Mouse (Mus musculus) hindbrain, postnatal 0 days (tissue): ENCODE measurements around the gene Ntm. TPM values are rescaled to one million over a fixed set of nuclear protein-coding genes. Genes with fewer than 3 reads are reported as not detected.

Experiments
- ATAC-seq: fragments of 200-750 bp; cut with Nextera tagmentation; 2 replicates; pipeline ENCODE4 v1.8.0; 2017; ENCODE audit warnings: mild to moderate bottlenecking, moderate TSS enrichment, moderate library complexity
- DNase-seq: peaks from one replicate; pipeline ENCODE4 v3.0.0-alpha.2; 2015; ENCODE audit warnings: low spot score
- H3K27ac ChIP-seq: fragments of 300-500 bp; sonication (generic); 2 replicates; pipeline ENCODE4 v1.5.1; 2014; ENCODE audit warnings: mild to moderate bottlenecking
- H3K27me3 ChIP-seq: fragments of 300-500 bp; sonication (generic); 2 replicates; pipeline ENCODE4 v1.6.1; 2014; ENCODE audit warnings: low read length, mixed read lengths; ENCODE audit not compliant: insufficient read depth
- H3K36me3 ChIP-seq: fragments of 300-500 bp; sonication (generic); 2 replicates; pipeline ENCODE4 v1.6.1; 2014; ENCODE audit warnings: low read length, mixed read lengths; ENCODE audit not compliant: insufficient read depth
- H3K4me1 ChIP-seq: fragments of 300-500 bp; sonication (generic); 2 replicates; pipeline ENCODE4 v1.6.1; 2014; ENCODE audit warnings: antibody characterized with exemption, low read length, mixed read lengths; ENCODE audit not compliant: insufficient read depth
- H3K4me2 ChIP-seq: fragments of 300-500 bp; sonication (generic); 2 replicates; pipeline ENCODE4 v1.6.1; 2014; ENCODE audit warnings: low read depth, mild to moderate bottlenecking, low read length, moderate library complexity, mixed read lengths
- H3K4me3 ChIP-seq: fragments of 300-500 bp; sonication (generic); 2 replicates; pipeline ENCODE4 v1.5.1; 2014; ENCODE audit warnings: low read length
- H3K9ac ChIP-seq: fragments of 300-500 bp; sonication (generic); replicated peaks from 2 replicates; pipeline ENCODE4 v1.6.1; 2014; ENCODE audit warnings: mild to moderate bottlenecking, low read length, moderate library complexity, mixed read lengths
- H3K9me3 ChIP-seq: fragments of 300-500 bp; sonication (generic); 2 replicates; pipeline ENCODE4 v1.6.1; 2016; ENCODE audit warnings: low read length, mixed read lengths
- CTCF ChIP-seq: IDR thresholded peaks from 2 replicates; pipeline ENCODE4 v1.5.1; 2016; ENCODE audit warnings: antibody characterized with exemption, control low read depth, low read depth
- WGBS: fragments of 180-500 bp; shearing (Covaris S2); extraction: QIAGEN DNeasy Blood & Tissue Kit; methylation state at CpG from one replicate; pipeline ENCODE4 v1.1.7; 2014; 5-methylcytosine and 5-hydroxymethylcytosine counted together
- polyA plus RNA-seq: library from polyadenylated mRNA; unstranded; fragments of >200 nt; fragmentation: Nextera tagmentation; extraction: Ambion mirVana; gene quantifications from 2 replicates; pipeline ENCODE4 v1.2.1, GENCODE M21; 2015
- total RNA-seq: library from RNA; depleted of rRNA; stranded (reverse); fragments of >200 nt; gene quantifications from 2 replicates; pipeline ENCODE4 v1.2.3, GENCODE M21; 2014

Ntm gene
- total and polyA plus RNA-seq, 2 experiments from 2014 or later: 208 to 268 TPM

DNA sequence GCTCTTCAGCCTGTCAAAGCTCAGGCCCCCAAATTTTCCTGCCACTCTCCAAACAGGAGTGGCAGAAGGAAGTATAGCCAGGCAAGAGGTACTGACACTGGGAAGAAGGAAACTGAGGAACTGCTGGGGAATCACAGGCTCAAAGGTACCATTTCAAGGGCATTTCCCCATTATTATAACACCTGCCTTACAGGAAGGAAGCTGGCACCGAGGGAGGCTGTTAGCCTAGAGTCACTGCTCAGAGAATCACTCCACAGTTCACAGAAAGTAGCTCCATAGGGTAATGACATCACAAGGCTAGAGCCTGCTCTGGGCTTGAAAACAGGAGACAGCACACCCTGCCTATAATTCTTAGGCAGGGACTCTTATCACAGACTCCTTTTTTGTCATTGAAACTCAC lies 643.7 kb downstream of the Ntm start:
- Histone ChIP-seq H3K9ac (no peak overlapping the region), H3K4me1 (peaks cover 20% of the 10 kb centered on the region; the same call in 1 of the 2 replicates), H3K27ac (no peak overlapping the region), H3K9me3 (no peaks in the 10 kb centered on the region), H3K27me3 (no peaks in the 10 kb centered on the region), H3K4me3 (no peak overlapping the region), H3K4me2 (no peak overlapping the region), H3K36me3 (no peaks in the 10 kb centered on the region)
- WGBS: 45% methylated on average over 1 of the region's 1 CpGs
- ATAC-seq: no peak
- TF ChIP-seq CTCF: no peak
- DNase-seq: no peak

DNA sequence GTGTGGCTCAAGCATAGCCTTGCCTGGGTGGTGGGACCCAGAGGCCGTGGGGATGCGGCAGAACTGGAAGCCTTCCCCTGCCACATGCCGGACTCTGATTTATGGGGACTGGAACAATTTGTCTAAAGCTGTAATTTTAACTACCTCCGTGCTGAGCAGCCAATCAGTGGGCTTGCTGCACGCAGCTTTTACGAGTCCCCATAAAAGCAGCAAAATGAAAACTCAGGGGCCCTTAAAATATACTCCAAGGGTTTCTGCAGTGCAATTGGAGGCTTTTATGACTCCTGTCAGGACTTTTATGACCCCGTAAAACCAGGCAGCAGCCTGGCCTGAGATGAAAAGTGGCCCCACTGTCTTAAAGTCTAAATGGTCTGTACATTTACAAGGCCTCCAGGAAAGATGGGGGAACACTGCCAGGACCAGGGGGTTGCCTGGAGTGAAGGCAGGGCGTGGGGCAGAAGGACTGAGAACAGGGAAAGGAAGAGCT lies 644.2 kb downstream of the Ntm start:
- Histone ChIP-seq H3K9ac (no peak overlapping the region), H3K9me3 (no peaks in the 10 kb centered on the region), H3K4me1 (peaks cover 20% of the 10 kb centered on the region; the same call in 1 of the 2 replicates), H3K4me3 (no peak overlapping the region), H3K27ac (no peak overlapping the region), H3K36me3 (no peaks in the 10 kb centered on the region), H3K4me2 (no peak overlapping the region), H3K27me3 (no peaks in the 10 kb centered on the region)
- DNase-seq: no peak
- 70% methylated on average over 8 of the region's 8 CpGs for WGBS
- ATAC-seq: no peak
- no peak for TF ChIP-seq CTCF

DNA sequence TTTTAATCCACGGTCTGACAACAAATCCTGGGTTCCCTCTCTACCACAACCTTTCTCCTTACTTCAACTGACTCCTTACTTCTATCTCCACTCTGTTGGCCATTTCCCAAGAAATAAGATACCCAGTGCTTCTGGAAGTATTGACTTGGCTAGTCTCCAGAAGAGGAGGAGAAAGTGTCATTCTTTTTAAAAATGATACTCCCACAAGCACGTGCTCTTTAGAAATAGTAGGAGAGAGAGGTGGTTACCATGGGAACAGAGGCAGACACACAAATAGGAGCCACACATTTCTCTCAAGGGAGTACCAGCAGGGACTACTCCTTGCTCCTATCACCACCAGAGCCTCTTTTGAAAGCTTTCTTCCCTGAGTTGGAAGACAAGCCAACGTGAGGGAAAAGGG lies 645.3 kb downstream of the Ntm start:
- WGBS: 13% methylated on average over 3 of the region's 3 CpGs
- Histone ChIP-seq H3K36me3 (no peaks in the 10 kb centered on the region), H3K4me3 (no peak overlapping the region), H3K4me1 (peaks cover 20% of the 10 kb centered on the region; the same call in 1 of the 2 replicates), H3K27ac (peak overlapping the region; percentile 8; the same call in 1 of the 2 replicates), H3K9me3 (no peaks in the 10 kb centered on the region), H3K27me3 (no peaks in the 10 kb centered on the region), H3K9ac (no peak overlapping the region), H3K4me2 (no peak overlapping the region)
- peak; percentile 77 for DNase-seq
- TF ChIP-seq CTCF: no peak
- ATAC-seq: peak; percentile 70

DNA sequence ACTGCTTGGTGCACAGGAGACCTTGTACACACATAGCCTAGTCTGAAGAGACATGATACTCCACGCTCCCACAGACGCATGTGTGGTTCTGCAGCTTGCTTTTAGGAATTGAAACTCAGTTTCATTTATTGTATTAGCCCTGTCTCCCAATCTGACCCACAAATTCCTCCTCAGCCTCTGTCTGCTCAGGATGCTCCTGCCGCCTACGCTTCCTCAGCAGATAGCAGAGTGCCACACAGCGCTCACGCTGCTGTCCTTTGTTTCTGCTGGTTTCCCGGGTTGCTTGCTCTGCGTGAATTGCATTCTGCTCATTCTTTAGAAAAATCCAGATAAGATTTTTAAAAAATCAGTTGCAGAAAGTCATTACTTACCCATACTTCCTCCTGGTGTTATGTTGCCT lies 647.1 kb downstream of the Ntm start:
- Histone ChIP-seq H3K27me3 (no peaks in the 10 kb centered on the region), H3K27ac (peak overlapping the region; percentile 58; the same call in 1 of the 2 replicates), H3K4me3 (no peak overlapping the region), H3K36me3 (no peaks in the 10 kb centered on the region), H3K9ac (no peak overlapping the region), H3K4me2 (no peak overlapping the region), H3K9me3 (no peaks in the 10 kb centered on the region), H3K4me1 (peaks cover 20% of the 10 kb centered on the region; the same call in 1 of the 2 replicates)
- DNase-seq (peak; percentile 44), ATAC-seq (no peak)
- 16% methylated on average over 8 of the region's 8 CpGs for WGBS
- no peak for TF ChIP-seq CTCF

DNA sequence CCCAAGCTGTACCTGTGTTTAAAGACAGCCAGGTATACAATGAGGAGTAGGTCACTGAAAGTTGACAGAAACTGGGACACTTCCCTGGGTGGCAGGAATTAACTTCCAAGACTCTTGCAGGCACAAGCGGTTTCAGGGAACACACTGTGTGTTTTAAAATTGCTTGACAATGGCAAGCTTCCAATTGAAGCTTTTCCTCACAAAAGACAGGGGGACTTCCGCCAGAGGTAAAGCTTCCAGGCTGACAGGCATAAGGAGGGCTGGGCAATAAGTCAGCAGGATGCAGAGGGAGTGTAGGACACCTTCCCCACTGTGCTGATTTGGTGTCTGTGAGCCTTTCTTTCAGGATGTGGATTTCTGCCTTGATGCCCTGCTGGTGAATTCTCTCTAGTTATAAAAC lies 656.0 kb downstream of the Ntm start:
- Histone ChIP-seq H3K4me2 (no peak overlapping the region), H3K4me3 (no peak overlapping the region), H3K9ac (no peak overlapping the region), H3K27ac (peak overlapping the region; percentile 41; the same call in 1 of the 2 replicates), H3K9me3 (no peaks in the 10 kb centered on the region), H3K4me1 (no peaks in the 10 kb centered on the region; the same call in 1 of the 2 replicates), H3K27me3 (no peaks in the 10 kb centered on the region), H3K36me3 (no peaks in the 10 kb centered on the region)
- DNase-seq: peak; percentile 39
- 0 out of 2 replicates have a peak, but pooled peaks have one; percentile 14 for TF ChIP-seq CTCF
- ATAC-seq: no peak
- 14% methylated on average over 2 of the region's 2 CpGs for WGBS

DNA sequence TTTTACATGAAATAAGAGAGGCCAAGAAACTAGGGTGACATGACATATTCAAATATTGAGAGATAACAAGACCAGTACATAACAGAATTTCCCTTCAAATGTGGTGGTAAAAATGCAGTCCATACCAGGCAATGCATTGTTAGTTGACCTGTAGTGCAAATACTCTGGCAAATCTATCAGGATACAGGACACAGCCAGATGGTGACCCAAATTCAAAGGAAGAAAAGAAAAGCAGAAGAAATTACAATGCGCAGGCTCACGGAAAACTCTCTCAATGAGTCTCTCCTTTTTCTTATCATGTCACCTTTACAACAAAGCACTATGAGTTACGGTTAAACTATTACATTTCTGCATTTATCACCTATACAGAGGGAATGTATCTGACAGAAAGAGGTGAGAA lies 664.6 kb downstream of the Ntm start:
- ATAC-seq: no peak
- TF ChIP-seq CTCF: no peak
- 68% methylated on average over 3 of the region's 3 CpGs for WGBS

DNA sequence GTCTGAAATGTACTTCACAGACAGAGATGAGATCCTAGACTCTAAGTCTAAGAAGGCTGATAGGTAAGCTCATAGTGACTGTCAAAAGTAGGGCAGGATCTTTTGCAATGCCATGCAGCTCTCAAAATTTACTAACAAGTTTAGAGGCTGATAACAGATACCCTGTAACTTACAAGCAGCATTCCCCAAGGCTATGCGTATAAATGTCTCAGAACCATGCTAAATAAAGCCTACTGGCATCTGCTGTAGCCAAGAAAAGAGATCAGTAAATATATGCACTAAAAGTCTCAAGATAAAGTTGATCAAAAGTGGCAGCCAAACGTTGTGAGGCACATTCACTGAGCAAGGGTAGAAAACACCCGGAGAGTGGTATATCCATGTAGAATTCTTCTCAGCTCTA lies 666.2 kb downstream of the Ntm start:
- Histone ChIP-seq H3K36me3 (no peaks in the 10 kb centered on the region), H3K9ac (no peak overlapping the region), H3K27me3 (no peaks in the 10 kb centered on the region), H3K4me3 (no peak overlapping the region), H3K4me1 (no peaks in the 10 kb centered on the region), H3K27ac (no peak overlapping the region), H3K4me2 (no peak overlapping the region), H3K9me3 (no peaks in the 10 kb centered on the region)
- ATAC-seq: no peak
- TF ChIP-seq CTCF: no peak
- 86% methylated on average over 3 of the region's 3 CpGs for WGBS
- DNase-seq: no peak

More for the DNA sequence above, 664.6 kb downstream of the Ntm start:
- Histone ChIP-seq H3K9ac (no peak overlapping the region), H3K4me2 (no peak overlapping the region), H3K9me3 (no peaks in the 10 kb centered on the region), H3K27ac (no peak overlapping the region), H3K4me3 (no peak overlapping the region), H3K27me3 (no peaks in the 10 kb centered on the region), H3K36me3 (no peaks in the 10 kb centered on the region), H3K4me1 (no peaks in the 10 kb centered on the region)
- no peak for DNase-seq
